ENCODE assay signal across 29 mouse cellular contexts in the genomic region with DNA sequence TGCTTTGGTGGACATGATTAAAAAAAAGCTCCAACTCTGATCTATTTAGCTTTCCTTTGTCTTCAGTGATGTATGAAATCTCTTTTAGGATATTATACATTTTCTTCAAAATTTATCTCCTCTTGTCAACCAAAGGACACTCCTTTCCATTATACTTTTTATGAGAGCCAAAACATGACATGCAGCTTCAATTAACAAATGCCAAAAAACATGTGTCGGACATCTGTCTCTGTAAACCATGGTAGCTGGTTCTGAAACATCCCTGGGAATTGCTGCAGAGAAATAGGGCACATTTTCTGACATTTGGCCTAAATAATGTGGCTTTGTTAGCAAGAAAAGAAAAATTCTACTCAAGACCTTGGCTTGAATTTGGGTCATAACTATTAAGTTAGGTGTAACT.
DNase-seq lines count a peak whose midpoint lies in the region; ATAC-seq and TF ChIP-seq lines count a peak whose summit lies in the region.
"Had no signal": no experiment of that assay in that cellular context is flagged by ENCODE, and none has a peak within 500 bp of the region (broad histone marks: within the 10 kb centered on the region; RNA-seq: fewer than 3 reads in every experiment).

No protein-coding gene starts in this region.

- H3K4me2 ChIP-seq in forebrain, embryonic 15.5 days (replicated peaks), result no peak overlapping the region
- no peak overlapping the region for H3K4me2 ChIP-seq in forebrain, embryonic 12.5 days
- no peak overlapping the region for H3K4me2 ChIP-seq in midbrain, embryonic 12.5 days (replicated peaks)
- H3K4me2 ChIP-seq in midbrain, postnatal 0 days (ENCODE audit: low read depth, low read length, poor library complexity, severe bottlenecking), result no peak overlapping the region
- H3K4me2 ChIP-seq: embryonic facial prominence, embryonic 15.5 days; heart, embryonic 13.5 days; liver, embryonic 15.5 days; lung, embryonic 15.5 days had no signal

- 69% methylated on average over 1 of the region's 1 CpGs for WGBS in forebrain, embryonic 15.5 days
- 80% methylated on average over 1 of the region's 1 CpGs for WGBS in forebrain, embryonic 12.5 days
- WGBS in midbrain, embryonic 12.5 days, result 88% methylated on average over 1 of the region's 1 CpGs
- WGBS in midbrain, postnatal 0 days, result 51% methylated on average over 1 of the region's 1 CpGs

- H3K27ac ChIP-seq in forebrain, embryonic 15.5 days (replicated peaks), result peak overlapping the region; percentile 40; the same call in 1 of the 2 replicates
- H3K27ac ChIP-seq in forebrain, embryonic 12.5 days, result no peak overlapping the region
- H3K27ac ChIP-seq in midbrain, embryonic 12.5 days (replicated peaks), result peak overlapping the region; percentile 54
- no peak overlapping the region; the same call in 1 of the 2 replicates for H3K27ac ChIP-seq in midbrain, postnatal 0 days (ENCODE audit: low read depth, low read length)
- H3K27ac ChIP-seq: embryonic facial prominence, embryonic 15.5 days; heart, adult 2 months; heart, embryonic 13.5 days; left cerebral cortex, adult 2 months; liver, embryonic 15.5 days; lung, embryonic 15.5 days; macrophage had no signal

- no peaks in the 10 kb centered on the region for H3K9me3 ChIP-seq in forebrain, embryonic 15.5 days
- no peaks in the 10 kb centered on the region for H3K9me3 ChIP-seq in forebrain, embryonic 12.5 days
- no peaks in the 10 kb centered on the region for H3K9me3 ChIP-seq in midbrain, embryonic 12.5 days
- no peaks in the 10 kb centered on the region for H3K9me3 ChIP-seq in midbrain, postnatal 0 days (ENCODE audit: low read length)
- H3K9me3 ChIP-seq: embryonic facial prominence, embryonic 15.5 days; G1E; heart, embryonic 13.5 days; liver, embryonic 15.5 days; lung, embryonic 15.5 days had no signal

- TF ChIP-seq CTCF in midbrain, postnatal 0 days (IDR thresholded peaks at IDR 0.05), result no peak

- H3K9ac ChIP-seq in forebrain, embryonic 15.5 days (replicated peaks), result no peak overlapping the region
- H3K9ac ChIP-seq in forebrain, embryonic 12.5 days, result no peak overlapping the region
- no peak overlapping the region for H3K9ac ChIP-seq in midbrain, embryonic 12.5 days (replicated peaks)
- H3K9ac ChIP-seq in midbrain, postnatal 0 days (replicated peaks; ENCODE audit: low read length, poor library complexity, severe bottlenecking), result no peak overlapping the region
- H3K9ac ChIP-seq: embryonic facial prominence, embryonic 15.5 days; heart, embryonic 13.5 days; liver, embryonic 15.5 days; lung, embryonic 15.5 days had no signal

- H3K4me3 ChIP-seq in forebrain, embryonic 15.5 days, result no peak overlapping the region
- H3K4me3 ChIP-seq in forebrain, embryonic 12.5 days (replicated peaks), result no peak overlapping the region
- H3K4me3 ChIP-seq in midbrain, embryonic 12.5 days, result no peak overlapping the region
- H3K4me3 ChIP-seq in midbrain, postnatal 0 days (ENCODE audit: low read depth, low read length), result no peak overlapping the region
- H3K4me3 ChIP-seq: embryonic facial prominence, embryonic 15.5 days; heart, adult 2 months; heart, embryonic 13.5 days; left cerebral cortex, adult 2 months; liver, embryonic 15.5 days; lung, embryonic 15.5 days had no signal

- H3K36me3 ChIP-seq in forebrain, embryonic 15.5 days, result no peaks in the 10 kb centered on the region
- H3K36me3 ChIP-seq in forebrain, embryonic 12.5 days (replicated peaks), result no peaks in the 10 kb centered on the region
- H3K36me3 ChIP-seq in midbrain, embryonic 12.5 days, result no peaks in the 10 kb centered on the region
- no peaks in the 10 kb centered on the region for H3K36me3 ChIP-seq in midbrain, postnatal 0 days (ENCODE audit: insufficient read depth, low read length)
- H3K36me3 ChIP-seq: embryonic facial prominence, embryonic 15.5 days; G1E; heart, embryonic 13.5 days; liver, embryonic 15.5 days; lung, embryonic 15.5 days had no signal

- 0 out of 2 replicates have a peak, but pooled peaks cover 6% of the 10 kb centered on the region for H3K4me1 ChIP-seq in forebrain, embryonic 15.5 days
- H3K4me1 ChIP-seq in forebrain, embryonic 12.5 days, result no peaks in the 10 kb centered on the region
- H3K4me1 ChIP-seq in midbrain, embryonic 12.5 days, result no peaks in the 10 kb centered on the region; the same call in 1 of the 2 replicates
- H3K4me1 ChIP-seq in midbrain, postnatal 0 days (ENCODE audit: insufficient read depth, low read length), result no peaks in the 10 kb centered on the region
- H3K4me1 ChIP-seq: embryonic facial prominence, embryonic 15.5 days; heart, embryonic 13.5 days; liver, embryonic 15.5 days; lung, embryonic 15.5 days had no signal

- ATAC-seq in forebrain, embryonic 15.5 days (replicated peaks), result no peak
- ATAC-seq in forebrain, embryonic 12.5 days (ENCODE audit: low FRiP score), result no peak
- ATAC-seq in midbrain, embryonic 12.5 days (ENCODE audit: low FRiP score, low read depth), result no peak
- no peak for ATAC-seq in midbrain, postnatal 0 days (ENCODE audit: low FRiP score)
- ATAC-seq: hindbrain, postnatal 0 days; Patski had no signal

- DNase-seq in midbrain, postnatal 0 days (ENCODE audit: low spot score), result no peak
- peak; percentile 22 for DNase-seq in mesoderm, embryonic 11.5 days (ENCODE audit: low read depth, low spot score)
- no peak for DNase-seq in lung, postnatal 10 days
- DNase-seq in kidney, postnatal 14 days, result no peak
- DNase-seq: adrenal gland, adult 2 months; B cell, adult 2 months; cerebellum, adult 11 months; cerebellum, adult 9-11 months; gastrocnemius, postnatal 36 days; heart, adult 2 months; heart, postnatal 14 days; kidney, adult 11 months; layer of hippocampus, adult 9-11 months; left cerebral cortex, postnatal 4 days; liver; thymus, adult 18-20 months had no signal

- H3K27me3 ChIP-seq in forebrain, embryonic 15.5 days, result no peaks in the 10 kb centered on the region
- H3K27me3 ChIP-seq in forebrain, embryonic 12.5 days, result no peaks in the 10 kb centered on the region
- no peaks in the 10 kb centered on the region for H3K27me3 ChIP-seq in midbrain, embryonic 12.5 days
- H3K27me3 ChIP-seq in midbrain, postnatal 0 days (ENCODE audit: insufficient read depth, low read length), result no peaks in the 10 kb centered on the region
- H3K27me3 ChIP-seq: CH12.LX; embryonic facial prominence, embryonic 15.5 days; heart, embryonic 13.5 days; liver, embryonic 15.5 days; lung, embryonic 15.5 days had no signal

Comparison
In these comparisons a context has a peak if more than half of its experiments do, and no peak if none do; other contexts are left out.
1. H3K27ac ChIP-seq: peak in forebrain, embryonic 15.5 days (single experiment) and midbrain, embryonic 12.5 days (single experiment); none in forebrain, embryonic 12.5 days (single experiment) and midbrain, postnatal 0 days (single experiment).